Mouse (Mus musculus): ENCODE results near the gene Rgr. TPM values are rescaled to one million over a fixed set of nuclear protein-coding genes. Genes with fewer than 3 reads are reported as not detected.

Gene Rgr
- not detected for total RNA-seq (2021)
- long read RNA-seq, experiment 1 = 0 reads
- long read RNA-seq, experiment 2 = 0 reads

DNA sequence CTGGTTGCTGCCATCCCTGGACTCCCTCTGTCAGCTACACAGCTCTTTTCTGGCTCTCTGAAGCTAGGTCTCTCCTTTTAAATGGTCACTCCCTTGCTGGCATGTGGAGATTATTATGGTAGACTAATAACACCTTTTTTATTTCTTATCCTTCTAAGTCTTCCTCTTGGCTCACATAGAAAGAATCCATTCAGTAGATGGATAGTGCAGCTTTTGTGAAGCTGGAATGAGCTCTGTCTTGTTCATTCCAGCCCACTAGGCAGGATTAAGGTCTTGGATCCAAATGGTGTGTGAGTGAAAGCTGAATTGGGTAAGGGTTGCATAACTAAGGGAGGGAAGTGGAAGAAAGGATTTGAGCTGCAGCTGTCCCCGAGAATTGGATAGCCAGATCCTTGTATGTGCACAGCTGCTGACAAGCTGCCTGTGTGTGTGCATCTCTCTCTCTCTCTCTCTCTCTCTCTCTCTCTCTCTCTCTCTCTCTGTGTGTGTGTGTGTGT is at the start of gene Rgr:
Rgr (minus strand) TSS at position 51 of the 497 bp plus-strand sequence.
- no peak for DNase-seq (ENCODE audit: low spot score in 2 of 2)

DNA sequence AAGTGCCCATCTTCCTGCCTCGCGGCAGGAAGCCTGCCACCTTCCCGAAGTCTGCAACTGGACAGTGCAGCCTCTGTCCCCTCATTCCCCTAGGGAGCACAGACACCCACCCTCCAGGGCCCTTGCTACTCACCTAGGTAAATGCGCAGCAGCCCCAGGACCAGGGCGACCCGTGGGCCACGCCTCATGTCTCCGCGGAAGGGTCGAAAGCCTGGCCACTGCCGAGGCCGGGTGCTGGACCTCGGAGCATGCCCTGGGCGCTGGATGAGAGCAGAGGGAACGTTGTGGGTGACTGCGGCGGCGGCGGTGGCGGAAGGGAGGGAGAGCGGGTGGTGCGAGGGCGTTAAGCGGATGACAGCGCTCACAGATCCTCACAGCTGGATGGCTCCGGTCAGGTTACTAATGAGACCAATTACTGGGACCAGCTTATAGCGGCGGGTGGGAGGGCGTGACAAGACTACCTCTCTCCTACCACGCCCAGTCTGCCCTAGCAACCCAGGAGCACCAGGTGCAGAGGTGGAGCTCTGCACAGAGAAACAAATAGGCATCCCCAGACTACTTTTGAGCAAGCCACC is 49.3 kb upstream of the Rgr start, which contains the start of gene Cdhr1:
Cdhr1 (minus strand) TSS at position 392 of the 575 bp plus-strand sequence.
- DNase-seq (ENCODE audit: low spot score in 2 of 2) = no peak

DNA sequence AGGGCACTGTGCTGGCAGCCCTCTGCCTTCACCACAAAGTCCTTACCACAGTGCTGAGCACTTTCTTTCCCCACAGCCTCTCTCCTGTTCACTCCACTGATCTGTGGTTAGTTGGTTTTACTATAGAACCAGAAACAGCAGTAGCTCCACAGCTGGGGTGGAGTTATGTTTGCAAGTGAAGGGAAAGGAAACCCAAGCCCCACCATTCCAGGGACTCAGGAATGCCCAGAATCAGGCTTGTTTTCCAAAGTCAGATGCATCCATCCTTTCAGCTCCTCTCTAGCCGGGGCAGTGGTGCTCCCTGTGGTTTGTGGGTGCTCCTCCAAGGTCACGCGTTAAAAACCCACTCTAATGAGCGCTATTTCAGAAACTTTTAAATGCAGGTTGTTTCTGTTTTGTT is 46.8 kb upstream of the Rgr start:
- no peak for DNase-seq (ENCODE audit: low spot score in 2 of 2)

DNA sequence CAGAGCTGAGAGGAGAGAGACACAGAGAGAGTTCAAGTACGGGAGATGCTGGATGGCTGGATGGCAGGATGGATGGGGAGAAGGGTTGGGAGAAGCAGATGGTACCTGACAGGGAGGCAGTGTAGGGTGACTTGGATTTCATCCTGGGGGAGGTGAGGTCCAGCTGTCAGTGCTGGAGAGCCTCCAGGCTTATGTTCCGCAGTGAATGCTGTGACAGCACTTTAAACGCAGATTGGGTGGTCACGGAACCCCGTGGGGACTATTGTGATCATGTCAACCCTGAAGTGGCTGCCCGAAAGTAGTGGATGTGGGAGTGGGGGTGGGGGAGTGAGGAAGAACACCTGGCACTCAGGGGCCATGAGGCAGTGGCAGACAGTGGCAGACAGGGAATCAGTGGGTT is 45.7 kb upstream of the Rgr start:
- DNase-seq (ENCODE audit: low spot score in 2 of 2) = no peak

DNA sequence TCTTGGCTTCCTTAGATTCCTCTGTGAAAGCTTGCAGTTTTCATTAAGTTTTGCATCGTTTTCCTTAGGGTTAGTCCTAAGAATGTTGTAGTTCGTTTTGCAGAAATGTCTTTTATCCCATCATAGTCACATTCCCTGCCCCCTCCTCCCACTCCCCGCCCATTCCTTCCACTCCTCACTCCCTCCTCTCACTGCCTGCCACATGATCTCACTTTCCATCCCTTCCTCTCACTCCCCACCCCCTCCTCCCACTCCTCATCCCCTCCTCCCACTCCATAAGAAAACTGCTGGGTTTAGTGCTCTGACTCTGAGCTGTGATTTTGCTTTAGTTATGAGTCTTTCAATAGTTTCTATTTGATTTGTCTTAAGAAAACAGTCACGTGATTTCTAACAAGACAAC is 35.0 kb upstream of the Rgr start:
- DNase-seq (ENCODE audit: low spot score in 2 of 2) = no peak

DNA sequence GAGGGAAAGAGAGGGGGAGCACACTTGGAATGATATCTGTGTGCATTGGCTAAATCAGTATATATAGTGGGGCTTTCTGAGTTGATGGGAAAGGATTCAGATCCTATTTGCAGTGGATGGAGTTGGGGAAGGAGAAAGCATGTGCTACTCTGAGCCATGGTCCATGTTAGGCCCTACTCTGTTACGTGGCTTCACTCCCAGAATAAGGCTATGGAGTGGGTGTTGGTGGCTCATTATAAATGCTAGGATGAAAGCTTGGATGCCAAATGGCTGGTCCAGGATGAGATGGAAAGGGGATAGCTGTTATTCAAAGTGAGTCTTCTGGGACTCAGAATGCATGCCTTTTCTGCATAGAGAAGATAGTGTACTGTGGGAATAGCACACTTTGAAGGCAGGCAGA is 32.0 kb upstream of the Rgr start:
- DNase-seq (ENCODE audit: low spot score in 2 of 2) = no peak

DNA sequence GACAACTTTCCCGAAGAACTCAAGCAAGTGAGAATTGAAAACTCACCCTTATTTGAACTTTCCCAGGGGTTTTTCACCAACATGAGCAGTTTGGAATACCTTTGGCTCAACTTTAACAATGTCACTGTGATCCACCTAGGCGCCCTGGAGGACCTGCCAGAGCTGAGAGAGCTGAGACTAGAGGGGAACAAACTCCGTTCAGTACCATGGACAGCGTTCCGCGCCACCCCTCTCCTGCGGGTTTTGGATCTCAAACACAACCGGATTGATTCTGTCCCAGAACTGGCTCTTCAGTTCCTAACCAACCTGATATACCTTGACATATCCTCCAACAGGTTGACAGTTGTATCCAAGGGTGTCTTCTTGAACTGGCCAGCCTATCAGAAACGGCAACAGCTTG is 19.8 kb upstream of the Rgr start:
- peak; percentile 18 to 24 for DNase-seq (ENCODE audit: low spot score in 2 of 2)

DNA sequence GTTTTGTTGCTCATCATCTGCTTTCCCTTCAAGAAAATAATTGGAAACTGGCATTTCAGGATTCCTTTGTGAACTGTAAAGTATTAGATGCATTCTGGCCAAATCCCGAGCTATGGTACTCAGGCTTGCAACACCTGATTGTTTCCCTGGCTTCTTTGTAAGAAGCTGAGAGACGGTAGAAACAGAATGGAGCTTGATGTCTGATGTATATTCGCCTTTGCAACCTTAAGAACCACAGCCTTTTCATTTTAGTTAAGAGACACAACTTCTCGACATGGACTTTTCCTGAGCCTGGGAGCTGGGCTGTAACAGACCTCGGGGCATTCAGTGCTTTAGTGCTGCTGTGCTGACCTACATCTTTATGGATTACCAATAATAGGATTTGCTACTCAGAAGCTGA is 18.9 kb upstream of the Rgr start, which contains the start of gene Lrit2:
Lrit2 (plus strand) TSS at position 301 of the 400 bp plus-strand sequence.
- no peak for DNase-seq (ENCODE audit: low spot score in 2 of 2)

DNA sequence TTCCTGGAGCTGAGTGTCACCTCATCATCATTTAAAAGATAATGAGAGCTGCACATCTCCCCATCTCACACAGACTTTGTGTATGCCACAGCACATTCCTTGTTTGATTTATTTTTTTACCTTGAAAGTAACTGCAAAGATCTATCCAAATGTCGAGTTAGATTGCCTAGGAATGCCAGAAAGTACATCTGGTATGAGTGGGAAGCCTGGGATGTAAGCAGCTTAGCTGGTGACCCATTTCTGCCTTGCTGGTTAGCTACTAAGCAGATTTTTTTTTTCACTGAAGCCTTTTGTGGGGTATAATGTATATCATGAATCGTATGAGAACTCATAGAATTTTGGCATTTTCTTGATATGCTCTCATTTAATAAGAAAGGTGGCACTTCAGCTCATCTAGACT is 17.9 kb upstream of the Rgr start:
- DNase-seq (ENCODE audit: low spot score in 2 of 2) = no peak

DNA sequence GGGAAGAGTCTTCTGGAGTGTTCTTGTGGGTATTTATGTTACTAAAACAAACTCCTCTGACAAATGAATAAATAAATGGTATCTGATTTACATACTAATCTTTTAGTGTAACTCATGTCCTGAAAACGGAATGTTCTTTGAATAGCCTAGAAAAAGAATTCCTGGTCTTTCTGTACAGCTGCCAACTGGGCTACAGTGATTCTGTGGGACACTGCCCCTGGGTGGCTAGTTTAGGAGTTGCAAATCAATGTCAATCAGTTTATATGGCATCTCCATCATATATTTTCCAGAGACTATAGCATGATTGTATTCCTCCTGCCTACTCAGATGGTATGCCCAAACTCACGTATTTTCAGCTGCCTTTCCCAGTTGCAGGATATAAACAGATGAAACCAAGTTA is 16.1 kb upstream of the Rgr start:
- DNase-seq (ENCODE audit: low spot score in 2 of 2) = no peak

DNA sequence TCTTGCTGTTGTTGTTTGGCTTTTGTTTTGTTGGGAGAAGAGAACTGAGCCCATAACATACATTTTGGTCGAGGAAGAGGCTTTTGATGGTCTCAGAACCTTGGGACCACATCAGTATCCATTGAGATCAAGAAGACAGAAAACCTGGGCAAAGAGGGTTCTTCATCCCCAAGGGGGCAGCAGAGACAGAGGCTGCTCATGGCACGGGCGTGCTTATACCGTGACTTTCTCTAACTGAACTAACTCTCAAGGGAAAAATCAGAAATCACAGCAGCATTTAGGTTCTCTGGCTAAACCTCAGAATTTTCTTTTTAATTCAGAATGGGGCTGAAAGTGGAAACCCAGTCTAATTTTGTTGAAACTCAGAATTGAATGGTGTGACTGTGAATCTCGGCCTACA is 14.3 kb downstream of the Rgr start:
- no peak for DNase-seq (ENCODE audit: low spot score in 2 of 2)

DNA sequence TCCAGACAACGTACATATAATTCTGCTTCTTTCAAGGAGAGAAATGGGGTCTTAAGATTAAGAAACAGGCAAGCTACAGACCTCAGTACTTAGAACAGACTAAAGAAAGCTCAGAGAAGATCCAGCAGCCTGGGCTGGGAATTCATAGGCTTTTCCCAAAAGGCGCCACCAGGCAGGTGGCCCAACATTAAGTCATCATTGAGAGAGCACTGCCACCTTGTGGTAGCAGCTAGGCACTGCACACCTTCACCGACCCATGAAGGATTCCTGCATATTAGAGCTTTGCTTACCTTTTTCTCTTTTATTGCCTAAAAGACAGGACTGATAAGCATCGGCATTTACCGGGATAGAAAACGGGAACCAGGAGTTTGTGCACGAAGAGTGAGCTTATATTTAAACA is 15.5 kb downstream of the Rgr start:
- peak; percentile 16 to 34 for DNase-seq (ENCODE audit: low spot score in 2 of 2)

DNA sequence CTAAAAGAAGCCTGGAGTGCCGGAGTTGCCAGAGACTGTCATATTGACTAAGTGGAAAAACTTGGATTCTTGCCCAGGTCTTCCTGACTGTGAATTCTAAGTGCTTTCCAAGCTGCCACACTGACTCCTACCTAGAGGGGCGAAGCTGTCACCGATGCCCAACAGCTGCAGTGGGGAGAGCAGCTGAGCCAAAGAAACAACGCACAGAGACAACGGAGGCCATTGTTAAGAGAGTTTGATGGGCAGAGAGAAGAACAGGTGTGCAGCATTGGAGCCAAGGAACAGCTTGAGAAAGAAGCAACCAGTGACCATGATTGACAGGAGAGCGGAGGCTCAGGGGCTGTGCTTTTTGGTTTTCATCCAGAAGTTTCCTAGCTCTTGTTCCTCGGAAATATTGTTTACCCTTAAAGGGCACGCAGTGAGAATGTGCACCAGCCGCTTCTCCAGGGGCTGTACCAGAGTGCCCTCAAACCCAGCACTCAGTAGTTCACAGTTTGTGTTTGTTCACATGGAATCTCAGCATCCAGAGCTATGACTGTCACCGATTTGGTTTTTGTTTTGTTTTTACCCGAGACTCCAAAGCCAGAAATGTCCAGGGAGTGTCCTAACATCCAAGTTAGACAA is 16.2 kb downstream of the Rgr start:
- no peak for DNase-seq (ENCODE audit: low spot score in 2 of 2)

DNA sequence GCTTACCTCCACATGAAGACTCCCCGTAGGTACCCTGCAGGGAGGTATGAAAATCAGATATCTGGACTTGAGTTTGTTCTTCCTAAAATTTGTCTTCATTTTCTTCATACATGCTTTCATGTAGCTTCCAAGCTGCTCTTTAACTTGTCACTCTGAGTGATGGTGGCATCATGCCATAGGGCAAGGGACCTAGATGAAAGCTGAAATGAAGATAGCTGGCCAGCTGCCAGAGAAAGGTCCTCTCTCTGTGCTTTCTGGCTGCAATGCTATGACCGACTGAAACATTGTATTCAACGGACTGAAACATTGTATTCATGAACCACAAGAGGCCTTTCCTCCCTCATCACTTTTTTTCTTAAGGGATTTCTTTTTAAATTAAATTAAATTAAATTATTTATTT is 20.2 kb downstream of the Rgr start:
- DNase-seq (ENCODE audit: low spot score in 2 of 2) = no peak

DNA sequence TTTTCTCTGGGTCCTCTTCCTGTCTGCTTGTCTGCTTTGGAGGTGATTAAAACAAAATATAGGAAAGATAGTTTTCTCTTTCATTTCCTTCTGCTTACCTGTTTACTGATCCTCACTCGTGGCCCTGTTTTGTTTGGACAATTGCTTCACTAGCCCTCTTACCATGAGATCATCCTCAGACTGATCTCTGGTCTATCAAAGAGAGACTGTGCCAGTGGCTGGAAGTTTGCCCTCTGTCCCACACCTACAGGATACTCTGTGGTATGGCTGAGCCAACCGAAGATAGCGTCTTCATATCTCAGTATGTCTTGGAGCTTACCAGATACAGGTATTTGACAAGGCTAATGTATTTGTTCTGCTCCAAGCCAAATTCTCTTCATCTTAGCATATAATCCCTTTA is 20.8 kb downstream of the Rgr start:
- no peak for DNase-seq (ENCODE audit: low spot score in 2 of 2)

DNA sequence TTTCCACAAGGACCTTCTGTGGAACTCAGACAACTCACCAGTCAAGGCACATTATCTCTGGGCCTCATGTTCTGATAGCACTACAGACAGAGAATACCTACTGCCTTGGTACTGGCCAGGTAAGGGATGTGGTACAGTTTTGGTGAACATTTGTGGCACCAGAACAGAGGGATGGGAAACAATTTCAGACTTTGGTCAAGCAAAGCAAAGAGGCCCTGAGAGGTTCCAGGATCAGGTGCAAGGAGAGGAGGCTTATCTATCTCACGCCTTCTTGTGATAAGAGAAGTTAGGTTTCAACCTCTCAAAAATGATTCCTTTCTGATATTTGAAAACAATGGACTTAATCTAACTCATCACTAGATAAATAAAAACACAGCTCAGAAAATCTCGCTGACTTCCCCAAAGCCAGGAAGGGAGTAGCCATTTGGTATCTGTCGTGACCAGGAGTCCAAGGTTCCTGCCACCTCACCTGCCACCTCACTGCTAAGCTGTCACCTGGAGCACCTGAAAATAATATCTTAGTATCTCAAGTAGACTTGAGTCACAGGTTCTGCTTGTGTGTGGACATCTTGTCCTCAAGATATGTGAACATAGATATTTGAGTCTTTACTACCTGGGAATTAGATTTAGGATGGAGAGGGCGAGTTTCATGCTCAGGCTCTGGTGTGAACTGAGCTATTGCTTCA is 21.4 kb downstream of the Rgr start:
- DNase-seq (ENCODE audit: low spot score in 2 of 2) = no peak

DNA sequence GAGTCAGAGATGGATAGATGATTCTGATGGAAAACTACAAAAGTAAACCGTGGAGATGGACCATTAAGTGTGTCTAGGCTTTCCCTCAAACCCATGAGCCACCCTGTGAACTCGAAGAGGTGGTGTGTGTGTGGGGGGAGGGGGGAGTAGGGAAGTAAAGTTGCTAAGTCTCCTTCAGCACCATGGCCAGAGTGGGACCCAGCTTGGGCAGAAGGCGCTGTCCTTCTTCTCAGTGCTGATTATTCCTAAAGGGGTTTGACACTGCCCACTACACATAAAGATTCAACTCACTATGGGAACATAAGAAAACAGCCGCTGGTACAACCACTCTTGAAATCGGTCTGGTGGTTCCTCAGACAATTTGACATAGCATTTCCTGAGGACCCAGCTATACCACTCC is 32.9 kb downstream of the Rgr start:
- DNase-seq (ENCODE audit: low spot score in 2 of 2) = no peak

DNA sequence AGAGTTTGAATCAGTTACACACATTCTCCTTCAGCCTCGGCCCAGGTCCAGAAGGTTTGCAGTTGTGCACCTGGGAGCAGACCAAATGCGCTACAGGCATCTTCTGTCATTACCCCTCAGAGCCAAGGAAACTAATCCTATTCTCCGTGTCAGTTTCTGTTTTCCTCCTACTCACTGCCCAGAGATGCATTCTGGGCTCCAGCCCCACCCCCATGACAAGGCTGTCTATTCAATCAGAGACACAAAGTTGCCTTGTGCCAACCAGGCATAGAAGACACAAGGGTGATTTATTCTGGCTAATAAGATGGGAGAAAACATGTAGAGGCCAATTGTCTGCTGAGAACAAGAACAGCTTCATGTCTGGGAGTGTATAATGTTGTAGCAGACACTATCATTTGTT is 35.1 kb downstream of the Rgr start:
- DNase-seq (ENCODE audit: low spot score in 2 of 2) = no peak

DNA sequence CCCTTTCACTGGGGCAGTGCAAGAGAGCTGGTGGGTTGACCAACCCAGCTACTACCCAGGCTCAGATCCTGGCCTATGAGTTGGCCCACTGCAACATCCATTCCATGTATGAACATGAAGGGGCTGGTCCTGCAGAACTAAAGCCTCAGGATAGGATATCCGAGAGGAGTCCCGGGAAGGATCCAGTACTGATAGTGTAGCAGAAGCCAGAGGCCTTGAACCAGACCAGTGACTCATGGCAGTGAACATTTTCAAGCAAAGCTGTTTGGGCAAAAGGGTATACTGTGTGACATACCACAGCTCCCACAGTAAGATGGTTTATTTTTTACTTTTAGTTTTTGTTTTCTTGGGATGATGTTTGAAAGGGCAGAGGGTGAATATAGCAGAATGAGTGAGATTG is 39.1 kb downstream of the Rgr start:
- no peak for DNase-seq (ENCODE audit: low spot score in 2 of 2)

DNA sequence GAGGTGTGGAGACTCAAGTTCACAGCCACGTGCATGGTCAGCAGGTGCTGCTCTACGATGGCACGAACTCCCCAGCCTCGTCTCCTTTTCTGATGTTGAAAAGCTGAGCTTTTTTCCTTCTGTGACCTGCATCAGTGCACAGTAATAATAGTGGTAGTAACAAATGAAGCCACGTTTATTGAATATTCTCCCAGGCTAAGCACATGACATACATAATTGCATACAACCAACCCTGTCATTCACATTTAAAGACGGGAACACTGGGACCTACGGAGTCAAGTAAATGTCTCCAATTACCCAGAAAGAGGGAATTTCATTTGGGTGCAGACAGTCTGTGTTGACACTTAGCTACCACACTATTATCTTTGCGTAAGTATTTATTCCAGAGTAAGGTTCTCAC is 42.3 kb downstream of the Rgr start:
- DNase-seq (ENCODE audit: low spot score in 2 of 2) = no peak

DNA sequence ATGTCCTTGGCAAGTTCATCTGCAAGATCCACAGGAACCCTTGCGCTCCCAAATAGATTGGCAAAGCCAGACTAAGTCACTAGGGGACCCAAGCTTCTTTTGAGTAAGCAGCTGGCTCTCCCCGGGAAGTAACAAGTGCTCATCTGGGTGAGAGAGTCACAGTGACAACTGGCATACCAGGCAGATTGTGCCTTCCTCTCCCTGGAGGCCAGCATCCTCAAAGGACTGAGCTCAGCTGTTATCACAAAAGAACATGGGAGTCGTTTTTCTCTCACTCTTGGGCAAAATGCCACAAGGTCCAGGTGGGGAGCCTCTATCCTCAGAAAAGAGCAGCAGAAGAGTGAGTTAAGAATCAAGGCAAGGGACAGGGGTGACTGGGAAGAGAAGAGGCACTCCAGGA is 42.9 kb downstream of the Rgr start:
- no peak for DNase-seq (ENCODE audit: low spot score in 2 of 2)

DNA sequence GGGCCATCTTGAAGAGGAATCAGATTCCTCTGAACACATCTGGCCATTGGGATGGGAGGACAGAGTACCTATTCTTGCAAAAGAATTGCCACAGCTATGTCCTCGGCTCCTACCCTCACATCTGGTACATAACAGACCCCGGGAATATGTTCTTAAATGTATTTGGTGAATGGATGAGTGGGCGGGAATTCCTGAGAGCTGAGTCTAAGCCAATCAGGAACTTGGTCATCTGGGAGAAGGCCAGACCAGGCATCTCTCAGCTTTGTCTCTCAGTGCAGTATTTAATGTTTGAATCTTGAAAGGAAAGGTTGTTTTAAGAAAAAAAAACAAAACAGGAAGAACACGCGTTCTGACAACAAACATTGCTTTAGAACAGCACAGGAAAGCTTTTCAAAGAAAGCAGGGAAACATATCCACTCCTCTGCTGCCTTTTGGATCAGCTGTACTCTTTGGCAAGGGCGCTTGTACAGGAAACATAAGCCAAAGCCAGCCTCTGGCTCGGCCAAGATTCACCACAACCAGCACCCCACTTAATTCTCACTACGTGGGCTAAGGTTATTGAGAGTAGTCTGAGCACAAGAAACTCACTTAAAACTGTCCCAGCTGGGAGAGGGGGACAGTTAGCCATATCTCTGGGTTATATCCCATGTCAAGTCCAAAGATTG is 45.2 kb downstream of the Rgr start:
- DNase-seq (ENCODE audit: low spot score in 2 of 2) = no peak
